Mouse (Mus musculus): Measurements from ENCODE around the gene Slc15a1.

GRCm38 (mm10) chr14:121464318-121464717 is 40.7 kb downstream of the Slc15a1 start:
- TF ChIP-seq CTCF (IDR thresholded peaks at IDR 0.05; ENCODE audit: low read depth) = no peak
- TF ChIP-seq EP300 (IDR thresholded peaks at IDR 0.05; ENCODE audit: low read depth) = no peak

Measured in heart, postnatal 0 days (tissue).